ENCODE assay signal across 10 mouse cellular contexts in the genomic region with DNA sequence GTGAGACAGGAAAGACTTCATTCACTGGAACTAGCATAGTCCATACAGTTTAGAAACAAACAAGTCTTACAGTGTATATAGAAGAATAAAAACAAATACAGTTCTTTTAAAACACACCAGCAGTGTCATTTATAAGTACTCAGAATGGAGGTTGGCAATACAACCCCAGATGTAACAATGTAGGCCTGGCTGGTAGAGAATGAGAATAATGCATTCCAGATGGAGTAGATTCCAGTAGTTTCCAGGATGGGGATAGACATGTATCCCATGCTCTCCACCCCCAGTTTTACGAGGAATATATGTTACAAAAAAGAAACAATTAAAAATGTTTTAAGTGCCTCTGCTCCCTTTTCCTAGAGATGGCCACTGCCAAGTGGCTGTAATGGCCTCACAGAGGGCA.
"Had no signal": no experiment of that assay in that cellular context is flagged by ENCODE, and none has a peak within 500 bp of the region (broad histone marks: within the 10 kb centered on the region; RNA-seq: fewer than 3 reads in every experiment).

No protein-coding gene starts in this region.

- H3K4me2 ChIP-seq: limb, embryonic 15.5 days; liver, embryonic 12.5 days; lung, embryonic 14.5 days; midbrain, embryonic 13.5 days had no signal

- H3K9me3 ChIP-seq: limb, embryonic 15.5 days; liver, embryonic 12.5 days; midbrain, embryonic 13.5 days had no signal

- DNase-seq: kidney, adult 18-20 months; kidney, postnatal 10 days; lung, embryonic 14.5 days; lung, postnatal 10 days; thymus, postnatal 4 days had no signal

- H3K27me3 ChIP-seq: limb, embryonic 15.5 days; liver, embryonic 12.5 days; midbrain, embryonic 13.5 days had no signal

- H3K4me3 ChIP-seq: limb, embryonic 15.5 days; liver, embryonic 12.5 days; midbrain, embryonic 13.5 days had no signal

- H3K27ac ChIP-seq: limb, embryonic 15.5 days; liver, embryonic 12.5 days; macrophage; midbrain, embryonic 13.5 days; stomach, postnatal 0 days had no signal

- H3K36me3 ChIP-seq: limb, embryonic 15.5 days; liver, embryonic 12.5 days; midbrain, embryonic 13.5 days had no signal

- ATAC-seq: liver, embryonic 12.5 days; midbrain, embryonic 13.5 days had no signal

- H3K9ac ChIP-seq: limb, embryonic 15.5 days; liver, embryonic 12.5 days; lung, embryonic 14.5 days; midbrain, embryonic 13.5 days had no signal
